Mouse (Mus musculus) ES-CJ7 (cell line): Measurements from ENCODE around the gene Asns.
A peak's percentile ranks its signal among the peaks of the same experiment; 100 is the strongest.
"Not testable (repeated sequence)": the region's sequence is repeated elsewhere in the genome, so short reads cannot be mapped to it uniquely, and the experiment has no call there.

ENCODE experiments used
- DNase-seq: peaks from one replicate; pipeline ENCODE4 v3.0.0; 2011; ENCODE audit warnings: low read depth, low spot score

The Asns gene

DNA sequence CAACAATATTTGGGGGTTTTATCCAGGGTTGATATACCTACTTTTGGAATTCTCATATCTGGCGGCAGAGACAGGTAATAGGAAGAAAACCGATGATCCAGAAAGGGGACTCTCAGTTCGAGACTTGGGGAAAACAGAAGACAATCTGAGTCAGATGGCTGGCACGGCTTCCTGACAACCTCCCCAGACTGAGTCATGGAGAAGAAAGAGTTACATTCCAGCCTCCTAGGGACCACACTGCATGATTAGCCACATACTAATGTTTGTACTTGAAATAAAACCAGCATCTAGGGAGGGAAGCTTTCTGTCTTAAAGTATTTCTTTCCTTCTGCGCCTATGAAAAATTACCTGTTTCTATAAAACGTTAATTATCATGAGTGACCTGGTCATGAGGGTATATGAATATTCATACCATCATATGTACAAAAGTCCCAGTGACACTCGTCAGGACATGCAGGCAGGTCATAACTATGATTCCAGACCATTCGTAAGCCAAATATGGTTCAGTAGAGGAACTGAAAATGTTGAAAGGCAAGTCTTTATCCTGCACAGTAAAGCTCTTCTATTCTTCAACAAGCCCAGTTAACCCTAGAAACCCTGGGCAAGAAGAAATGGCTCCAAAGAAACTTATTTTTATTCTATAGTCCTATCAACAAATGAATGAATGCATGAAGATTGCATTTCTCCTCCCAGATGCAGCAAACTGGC, 16.7 kb downstream of the Asns start:
- DNase-seq, result no peak

DNA sequence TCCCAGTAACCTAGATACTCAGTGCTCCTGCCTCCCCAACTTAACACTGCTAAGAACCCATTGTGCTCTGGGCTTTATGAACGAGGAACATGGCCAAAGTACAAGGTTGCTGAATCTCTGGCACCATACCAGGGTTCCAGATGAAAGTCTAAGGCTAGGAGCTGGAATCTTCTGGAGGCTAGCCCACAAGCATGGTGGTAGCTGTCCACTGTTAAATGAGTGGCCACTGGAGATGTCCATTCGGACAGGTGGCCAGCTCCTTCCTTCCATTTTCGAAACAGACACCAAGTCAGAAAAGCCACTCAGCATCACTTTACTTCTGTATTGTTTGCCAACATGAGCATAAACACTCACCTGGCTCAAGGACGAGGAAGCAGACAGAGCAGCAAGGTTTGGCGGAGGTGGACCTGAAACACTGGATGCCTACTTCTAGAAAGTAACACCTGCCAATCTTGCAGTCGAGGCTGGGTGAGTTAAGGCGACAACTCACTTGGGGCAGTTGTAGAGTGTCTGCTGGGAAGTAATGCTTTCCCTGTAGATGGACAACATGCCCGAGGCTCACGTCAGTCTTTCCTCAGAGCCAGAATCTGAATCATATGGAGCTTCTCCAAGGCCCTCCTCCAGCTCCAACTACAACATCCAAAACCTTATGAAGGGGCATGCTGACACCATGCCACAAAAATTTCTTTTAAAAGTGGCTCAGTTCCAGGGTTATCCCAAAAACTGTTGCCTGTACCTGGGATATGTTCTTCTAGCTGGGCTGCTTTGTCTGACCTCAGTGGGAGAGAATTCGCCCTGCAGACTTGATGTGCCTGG, 20.4 kb downstream of the Asns start:
- DNase-seq, result no peak

DNA sequence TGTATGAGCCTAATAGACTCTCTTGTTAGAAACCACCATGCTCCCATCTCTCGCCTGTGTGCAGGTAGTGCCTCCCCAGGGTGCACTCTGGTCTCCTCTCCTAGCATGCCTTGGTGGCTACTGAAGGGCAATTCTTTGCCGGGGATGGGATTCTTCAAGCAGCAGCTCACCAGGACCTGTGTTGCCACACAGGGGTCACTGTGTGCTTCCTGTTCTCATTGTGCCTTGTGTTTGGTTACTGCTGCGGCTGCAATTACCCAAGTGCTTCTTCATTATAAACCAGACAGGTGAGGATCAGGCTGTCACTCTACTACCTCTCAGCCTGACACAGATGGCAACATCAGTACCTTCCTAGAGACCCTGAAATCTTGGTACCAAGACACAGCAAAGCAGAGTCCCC, 21.6 kb downstream of the Asns start:
- no peak for DNase-seq

DNA sequence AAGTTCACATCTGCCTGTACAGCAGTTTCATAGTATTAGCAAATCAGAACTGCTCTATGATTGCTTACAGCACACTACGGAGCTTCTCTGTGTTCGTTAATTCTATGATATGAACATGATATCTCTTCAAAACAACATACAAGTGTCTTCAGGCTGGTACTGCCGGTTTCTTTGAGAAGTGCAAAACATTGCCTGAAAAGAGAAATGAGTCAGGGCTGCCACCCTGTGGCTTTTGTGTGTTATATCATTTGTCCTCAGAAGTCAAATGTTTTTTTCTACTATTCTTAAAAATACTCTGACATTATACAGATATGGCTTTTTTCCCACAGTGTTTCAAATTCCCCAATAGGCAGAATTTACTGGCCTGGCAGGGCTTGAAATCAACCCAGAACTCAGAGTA, 22.5 kb downstream of the Asns start:
- DNase-seq, result no peak

DNA sequence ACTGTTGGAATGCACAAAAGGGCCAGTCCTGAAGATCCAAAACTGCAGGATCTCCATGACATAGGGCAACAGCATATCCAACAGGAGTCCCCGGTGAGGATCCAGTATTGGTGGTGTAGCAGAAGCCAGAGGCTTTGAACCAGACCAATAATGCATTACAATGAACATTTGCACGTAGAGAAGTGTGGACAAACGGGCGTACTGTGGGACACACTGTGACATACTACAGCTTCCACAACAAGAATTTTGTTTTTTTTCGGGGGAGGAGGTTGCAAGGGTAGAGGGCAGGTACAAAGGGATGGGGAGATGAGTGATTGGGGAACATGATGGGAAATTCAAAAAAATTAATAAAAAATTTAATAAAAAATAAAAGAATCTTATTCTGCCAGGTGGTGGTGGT, 23.3 kb downstream of the Asns start:
- DNase-seq, result no peak

DNA sequence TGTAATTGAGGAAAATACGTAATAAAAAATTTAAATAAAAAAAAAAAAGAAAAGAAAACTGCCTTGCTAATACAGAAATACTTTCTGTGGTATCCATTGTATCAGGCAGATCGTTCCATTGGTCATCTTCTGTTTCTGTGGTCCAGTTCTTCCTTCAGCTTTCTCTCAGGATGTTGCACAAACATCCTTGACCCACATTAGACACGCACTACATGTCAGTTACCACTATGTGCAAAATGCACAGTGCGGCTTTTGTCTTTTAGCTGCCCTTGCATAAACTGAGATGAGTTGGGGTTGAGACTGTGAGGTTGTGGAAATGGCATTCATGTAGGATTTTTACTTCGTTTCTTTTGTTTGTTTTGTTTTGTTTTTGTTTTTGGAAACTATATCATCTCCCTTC, 24.7 kb downstream of the Asns start:
- DNase-seq, result no peak

DNA sequence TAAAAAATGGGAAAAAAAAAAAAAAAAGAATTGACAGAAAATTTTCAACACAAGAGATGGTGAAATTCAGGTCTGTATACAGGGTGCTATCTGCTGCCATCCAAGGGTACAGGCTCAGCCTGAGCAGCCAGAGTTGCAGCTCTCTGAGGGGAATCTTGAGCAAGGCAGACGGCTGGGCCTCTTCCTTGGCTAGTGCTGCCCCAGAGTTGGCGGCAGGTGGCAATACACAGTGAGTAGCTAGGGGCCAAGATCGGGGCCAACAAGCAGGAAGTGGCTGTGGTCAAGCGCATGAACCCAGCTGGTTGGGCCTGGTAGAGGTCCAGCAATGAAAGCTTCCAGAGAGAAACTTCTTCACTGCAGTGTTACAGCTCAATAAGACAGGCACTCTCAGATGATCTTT, 27.2 kb downstream of the Asns start:
- not testable (repeated sequence) for DNase-seq

DNA sequence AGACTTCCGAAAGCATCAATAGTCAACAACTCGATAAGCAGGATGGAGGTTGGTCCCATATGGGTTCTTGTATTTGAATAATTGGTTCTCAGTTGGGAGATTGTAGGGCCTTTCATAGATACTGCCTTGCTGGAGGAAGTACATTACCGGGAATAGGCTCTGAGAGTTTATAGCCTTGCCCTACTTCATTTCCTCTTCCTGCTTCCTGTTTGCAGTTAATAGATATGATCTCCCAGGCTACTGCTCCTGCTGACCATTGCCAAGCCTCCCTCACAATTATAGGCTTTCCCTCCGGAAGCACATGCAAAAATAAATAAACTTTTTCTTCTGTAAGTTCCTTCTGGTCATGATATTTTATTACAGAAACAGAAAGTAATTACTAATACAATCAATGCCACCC, 31.6 kb downstream of the Asns start:
- no peak for DNase-seq

DNA sequence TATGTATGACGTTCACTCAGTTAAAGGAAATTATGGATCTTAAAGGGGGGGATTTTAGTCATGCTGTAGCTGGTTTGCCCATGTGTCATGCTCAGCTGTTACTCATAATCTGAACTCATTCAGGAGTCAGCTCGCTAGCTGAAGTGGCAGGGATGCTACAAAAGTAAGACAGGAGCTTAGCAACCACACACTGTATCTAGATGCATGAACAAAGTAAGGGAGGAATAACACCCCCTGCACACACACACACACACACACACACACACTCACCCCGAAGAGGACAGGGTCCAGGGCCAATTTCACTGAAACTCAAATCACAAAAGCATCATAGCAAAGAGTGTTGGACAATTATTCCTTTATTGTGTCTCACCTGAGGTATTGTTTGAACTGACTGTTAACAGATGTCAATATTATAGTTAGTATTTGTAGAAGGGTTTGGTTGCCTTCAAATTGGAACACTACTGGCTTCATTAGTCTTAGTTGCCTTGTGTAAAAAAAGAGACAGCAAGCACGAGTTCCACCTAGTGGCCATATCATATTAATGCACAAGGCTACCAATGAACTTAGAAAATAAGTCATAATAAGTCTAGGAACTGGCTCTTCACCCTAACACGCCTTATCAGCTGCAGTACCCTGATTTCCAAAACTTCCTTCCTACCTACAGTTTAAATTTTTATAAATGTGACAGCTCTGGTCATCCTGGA, 32.5 kb downstream of the Asns start:
- peak; percentile 67 for DNase-seq

DNA sequence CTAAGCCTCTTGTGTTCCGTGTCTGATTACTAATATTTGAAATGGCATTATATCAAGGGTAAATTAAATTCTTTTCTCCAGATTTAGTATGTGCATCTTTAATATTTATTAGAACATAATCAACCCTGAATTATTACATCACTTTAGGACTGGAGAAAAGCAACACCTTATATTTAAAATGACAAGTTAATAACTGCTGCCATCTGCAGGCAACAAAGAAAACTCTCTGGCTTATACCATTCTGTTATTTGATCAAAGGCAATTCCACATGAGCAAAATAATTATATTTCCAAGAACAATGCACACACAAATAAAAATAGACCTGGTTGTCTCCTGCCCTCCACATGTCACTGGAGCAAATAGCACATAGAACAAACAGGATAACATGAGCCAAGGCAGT, 36.5 kb downstream of the Asns start:
- DNase-seq, result no peak

DNA sequence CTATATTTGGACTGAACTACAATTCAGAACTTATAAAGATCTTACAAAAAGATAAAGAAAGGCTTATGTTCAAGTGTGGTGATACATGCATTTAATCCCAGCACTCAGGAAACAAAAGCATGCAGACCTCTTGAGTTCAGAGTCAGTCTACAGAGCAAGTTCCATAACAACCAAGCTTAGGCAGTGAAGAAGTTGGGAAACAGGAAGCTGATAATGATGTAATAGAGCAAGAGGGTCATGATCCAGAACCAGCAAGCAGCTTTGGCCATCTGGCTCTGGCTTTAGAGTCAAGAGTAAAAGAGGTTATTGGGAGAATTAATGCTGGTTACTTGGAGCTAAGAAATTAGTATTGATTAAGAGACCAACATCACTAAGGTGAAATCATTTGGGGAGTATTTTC, 44.6 kb downstream of the Asns start:
- DNase-seq, result no peak
